ENCODE assay signal across 8 mouse cellular contexts in genomic region chr6:108098846-108099217, GRCm38 (mm10). TPM values are rescaled to one million over a fixed set of nuclear protein-coding genes. Genes with fewer than 3 reads are reported as not detected.
DNase-seq lines count a peak whose midpoint lies in the region; ATAC-seq and TF ChIP-seq lines count a peak whose summit lies in the region.

No protein-coding gene starts in this region.

- H3K27ac ChIP-seq in heart, embryonic 14.5 days (replicated peaks in 1 of 2; ENCODE audit: control insufficient read depth in 1 of 2, insufficient read depth in 1 of 2, low read depth in 2 of 2, low read length in 2 of 2) = no peak overlapping the region
- H3K27ac ChIP-seq in lung, embryonic 16.5 days (ENCODE audit: low read length) = no peak overlapping the region
- H3K27ac ChIP-seq in limb, embryonic 10.5 days = peak overlapping the region; percentile 67
- H3K27ac ChIP-seq in cerebellum, adult 2 months (ENCODE audit: insufficient read depth, low read length) = no peak overlapping the region

- ATAC-seq in heart, embryonic 14.5 days (ENCODE audit: insufficient number of reproducible peaks, insufficient read depth, low FRiP score, low read depth) = no peak
- ATAC-seq in lung, embryonic 16.5 days (ENCODE audit: low read depth) = no peak

- no peak for TF ChIP-seq POLR2A in cerebellum, adult 2 months (IDR thresholded peaks at IDR 0.05; ENCODE audit: borderline replicate concordance, insufficient read depth, low read length)

- H3K9ac ChIP-seq in heart, embryonic 14.5 days (ENCODE audit: low read length) = no peak overlapping the region
- 0 out of 2 replicates have a peak overlapping the region, but pooled peaks have one; percentile 2 for H3K9ac ChIP-seq in lung, embryonic 16.5 days (ENCODE audit: low read length)

- 0 out of 2 replicates have a peak overlapping the region, but pooled peaks have one; percentile 19 for H3K4me2 ChIP-seq in heart, embryonic 14.5 days (ENCODE audit: low read length)
- 0 out of 2 replicates have a peak overlapping the region, but pooled peaks have one; percentile 26 for H3K4me2 ChIP-seq in lung, embryonic 16.5 days (ENCODE audit: low read depth, low read length)

- 82% methylated on average over 3 of the region's 3 CpGs for WGBS in heart, embryonic 14.5 days
- 78% methylated on average over 3 of the region's 3 CpGs for WGBS in lung, embryonic 16.5 days
- 93% methylated on average over 3 of the region's 3 CpGs for WGBS in limb, embryonic 10.5 days
- WGBS in cerebellum, adult 2 months = 72% methylated on average over 3 of the region's 3 CpGs

- H3K4me1 ChIP-seq in heart, embryonic 14.5 days (ENCODE audit: control insufficient read depth in 2 of 2, insufficient read depth in 2 of 2, low read length in 2 of 2) = peaks cover 12 to 28% of the 10 kb centered on the region in 2 experiments
- no peaks in the 10 kb centered on the region for H3K4me1 ChIP-seq in lung, embryonic 16.5 days (replicated peaks; ENCODE audit: control insufficient read depth, insufficient read depth, low read length)
- H3K4me1 ChIP-seq in limb, embryonic 10.5 days = no peaks in the 10 kb centered on the region
- H3K4me1 ChIP-seq in cerebellum, adult 2 months (ENCODE audit: control insufficient read depth, insufficient read depth, low read length) = no peaks in the 10 kb centered on the region

- H3K27me3 ChIP-seq in heart, embryonic 14.5 days (ENCODE audit: control insufficient read depth, insufficient read depth, low read length) = no peaks in the 10 kb centered on the region
- H3K27me3 ChIP-seq in lung, embryonic 16.5 days (ENCODE audit: control insufficient read depth, insufficient read depth, low read depth, low read length) = no peaks in the 10 kb centered on the region
- no peaks in the 10 kb centered on the region for H3K27me3 ChIP-seq in limb, embryonic 10.5 days (ENCODE audit: low read depth, poor library complexity, severe bottlenecking)
- H3K27me3 ChIP-seq in cerebellum, adult 2 months (ENCODE audit: control insufficient read depth, insufficient read depth, low read length) = no peaks in the 10 kb centered on the region

- H3K9me3 ChIP-seq in heart, embryonic 14.5 days (ENCODE audit: control insufficient read depth, low read length) = no peaks in the 10 kb centered on the region
- H3K9me3 ChIP-seq in lung, embryonic 16.5 days (ENCODE audit: control insufficient read depth, low read length) = no peaks in the 10 kb centered on the region
- H3K9me3 ChIP-seq in limb, embryonic 10.5 days (replicated peaks) = no peaks in the 10 kb centered on the region

- TF ChIP-seq CTCF in cerebellum, adult 2 months (IDR thresholded peaks at IDR 0.05; ENCODE audit: borderline replicate concordance, insufficient read depth, low read depth, low read length) = no peak

- H3K36me3 ChIP-seq in heart, embryonic 14.5 days (ENCODE audit: control insufficient read depth, insufficient read depth, low read length) = no peaks in the 10 kb centered on the region
- no peaks in the 10 kb centered on the region for H3K36me3 ChIP-seq in lung, embryonic 16.5 days (ENCODE audit: control insufficient read depth, insufficient read depth, low read length)
- H3K36me3 ChIP-seq in limb, embryonic 10.5 days = no peaks in the 10 kb centered on the region

- no peak overlapping the region for H3K4me3 ChIP-seq in heart, embryonic 14.5 days (ENCODE audit: control insufficient read depth in 1 of 2, insufficient read depth in 1 of 2, low read depth in 1 of 2, low read length in 2 of 2)
- no peak overlapping the region for H3K4me3 ChIP-seq in lung, embryonic 16.5 days (ENCODE audit: low read length)
- no peak overlapping the region for H3K4me3 ChIP-seq in limb, embryonic 10.5 days
- H3K4me3 ChIP-seq in cerebellum, adult 2 months (replicated peaks; ENCODE audit: insufficient read depth, low read depth, low read length) = no peak overlapping the region

- DNase-seq in heart, adult 9 months (ENCODE audit: low spot score in 2 of 2) = no peak
- DNase-seq in lung, postnatal 25 days (ENCODE audit: low spot score) = no peak
- no peak for DNase-seq in limb, embryonic 10.5 days (ENCODE audit: low spot score)
- peak; percentile 43 for DNase-seq in retina, postnatal 1 day
- DNase-seq in thymus, postnatal 14 days = no peak
- DNase-seq in cerebellum, adult 2 months = no peak

RNA-seq across cellular contexts. Expression of gene Setmar, which starts 34.0 kb away (rescaled TPM):
- 4.1 and 5.1 TPM in 2 replicates for polyA plus RNA-seq in heart, embryonic 14.5 days (2014; fragmentation: Nextera tagmentation; extraction: Ambion mirVana)
- 8.1 TPM in 2 replicates for polyA plus RNA-seq in lung, embryonic 16.5 days (2015; fragmentation: Nextera tagmentation; extraction: Ambion mirVana)
- polyA plus RNA-seq in limb, embryonic 10.5 days (2016; fragmentation: Nextera tagmentation; extraction: Ambion mirVana) = 5.6 and 7.1 TPM in 2 replicates
- polyA plus RNA-seq in cerebellum, adult 2 months (2012; rRNA removed) = 7.7 and 8.2 TPM in 2 replicates
